Mouse (Mus musculus) gastrocnemius, postnatal 10 days (tissue): ENCODE results near the gene Smim6. TPM values are rescaled to one million over a fixed set of nuclear protein-coding genes. Genes with fewer than 3 reads are reported as not detected.

Experiments
- DNase-seq: peaks from one replicate; pipeline ENCODE4 v3.0.0; 2021; ENCODE audit warnings: mixed read lengths
- total RNA-seq, 2 experiments: library from RNA; stranded (reverse); gene quantifications; 2 replicates each; pipeline ENCODE4 v1.2.3; 2021

Smim6 gene
- total RNA-seq, 2 experiments from 2014 or later, result not detected

- no peak for DNase-seq
Measured at GRCm38 (mm10) chr11:115941980-115942379, 30.2 kb downstream of the Smim6 start.

- DNase-seq, result no peak
Measured at GRCm38 (mm10) chr11:115945247-115945646, 33.4 kb downstream of the Smim6 start.

- no peak for DNase-seq
Measured at GRCm38 (mm10) chr11:115946221-115946828, 34.5 kb downstream of the Smim6 start.

GRCm38 (mm10) chr11:115948316-115948715 is 36.5 kb downstream of the Smim6 start:
- no peak for DNase-seq

- no peak for DNase-seq
Measured at GRCm38 (mm10) chr11:115950719-115951118, 38.9 kb downstream of the Smim6 start.

GRCm38 (mm10) chr11:115954712-115955111 is 42.9 kb downstream of the Smim6 start:
- DNase-seq, result no peak

GRCm38 (mm10) chr11:115955195-115955858 is 43.5 kb downstream of the Smim6 start:
- DNase-seq, result no peak

- no peak for DNase-seq
Measured at GRCm38 (mm10) chr11:115956453-115956852, 44.6 kb downstream of the Smim6 start.

- no peak for DNase-seq
Measured at GRCm38 (mm10) chr11:115957971-115958370, 46.2 kb downstream of the Smim6 start.

GRCm38 (mm10) chr11:115959018-115959417 is 47.2 kb downstream of the Smim6 start:
- no peak for DNase-seq

GRCm38 (mm10) chr11:115962651-115963412 is 51.0 kb downstream of the Smim6 start:
- no peak for DNase-seq

Other genes with a start within 250 kb of the Smim6 start
- 10 to 100 TPM; 93.7 to 95.9 TPM for gene Grb2, start 203.4 kb upstream of the Smim6 start, total RNA-seq
- gene Tmem94, start 146.6 kb upstream of the Smim6 start, total RNA-seq, result 10 to 100 TPM; 55.6 to 60.0 TPM
- 10 to 100 TPM; 16.8 to 22.7 TPM for gene Caskin2, start 98.4 kb upstream of the Smim6 start, total RNA-seq
- 10 to 100 TPM; 10.3 to 11.1 TPM for gene Tsen54, start 97.3 kb upstream of the Smim6 start, total RNA-seq
- 10 to 100 TPM; 16.5 to 17.4 TPM for gene Llgl2, start 88.0 kb upstream of the Smim6 start, total RNA-seq
- not detected for gene Myo15b, start 53.6 kb upstream of the Smim6 start, total RNA-seq
- 1 to 10 TPM; 3.6 to 4.1 TPM for gene Smim5, start 12.1 kb upstream of the Smim6 start, total RNA-seq
- gene Sap30bp, start 21.3 kb downstream of the Smim6 start, total RNA-seq, result 10 to 100 TPM; 16.6 to 24.5 TPM
- gene Recql5, start 21.5 kb downstream of the Smim6 start, total RNA-seq, result 1 to 10 TPM; 5.4 to 9.1 TPM
- gene Itgb4, start 62.7 kb downstream of the Smim6 start, total RNA-seq, result 1 to 10 TPM; 4.6 to 4.9 TPM
- gene Galk1, start 100.7 kb downstream of the Smim6 start, total RNA-seq, result 10 to 100 TPM; 14.8 to 19.2 TPM
- 100 to 1,000 TPM; 252 TPM for gene H3f3b, start 115.9 kb downstream of the Smim6 start, total RNA-seq
- 10 to 100 TPM; 13.6 to 15.8 TPM for gene Unk, start 118.3 kb downstream of the Smim6 start, total RNA-seq
- under 1 TPM; 0.45 TPM for gene Unc13d, start 165.9 kb downstream of the Smim6 start, total RNA-seq
- 10 to 100 TPM; 64.8 to 66.8 TPM for gene Wbp2, start 175.0 kb downstream of the Smim6 start, total RNA-seq
- gene Trim47, start 215.2 kb downstream of the Smim6 start, total RNA-seq, result 10 to 100 TPM; 21.9 to 31.7 TPM
- gene Trim65, start 219.1 kb downstream of the Smim6 start, total RNA-seq, result 1 to 10 TPM; 3.3 to 3.6 TPM
- 10 to 100 TPM; 40.8 to 46.2 TPM for gene Mrpl38, start 226.9 kb downstream of the Smim6 start, total RNA-seq